Mouse (Mus musculus) forebrain, embryonic 14.5 days (tissue): Measurements from ENCODE around the gene Mex3d. TPM values are rescaled to one million over a fixed set of nuclear protein-coding genes. Genes with fewer than 3 reads are reported as not detected.

ENCODE experiments used
- ATAC-seq: fragments of 200-750 bp; cut with Nextera tagmentation; 2 replicates; pipeline ENCODE4 v1.8.0; 2017; ENCODE audit warnings: mild to moderate bottlenecking, moderate library complexity
- DNase-seq: peaks from one replicate; pipeline ENCODE4 v3.0.0-alpha.2; 2015; ENCODE audit warnings: low spot score
- H3K27ac ChIP-seq: fragments of 300-500 bp; sonication (generic); 2 replicates; pipeline ENCODE4 v1.5.1; 2014; ENCODE audit warnings: low read depth, mild to moderate bottlenecking, control low read depth, low read length, moderate library complexity
- H3K27me3 ChIP-seq: fragments of 300-500 bp; sonication (generic); replicated peaks from 2 replicates; pipeline ENCODE4 v1.6.1; 2014; ENCODE audit warnings: low read length, control low read depth, mixed read lengths; ENCODE audit not compliant: control insufficient read depth, insufficient read depth
- H3K36me3 ChIP-seq: fragments of 300-500 bp; sonication (generic); 2 replicates; pipeline ENCODE4 v1.6.1; 2014; ENCODE audit warnings: low read length, control low read depth; ENCODE audit not compliant: control insufficient read depth, insufficient read depth
- H3K4me1 ChIP-seq: fragments of 300-500 bp; sonication (generic); 2 replicates; pipeline ENCODE4 v1.6.1; 2014; ENCODE audit warnings: antibody characterized with exemption, low read length, control low read depth; ENCODE audit not compliant: control insufficient read depth, insufficient read depth
- H3K4me2 ChIP-seq: fragments of 300-500 bp; sonication (generic); 2 replicates; pipeline ENCODE4 v1.6.1; 2014; ENCODE audit warnings: mild to moderate bottlenecking, control low read depth, low read length
- H3K4me3 ChIP-seq: fragments of 300-500 bp; sonication (generic); 2 replicates; pipeline ENCODE4 v1.5.1; 2014; ENCODE audit warnings: low read depth, low read length, control low read depth
- H3K9ac ChIP-seq: fragments of 300-500 bp; sonication (generic); 2 replicates; pipeline ENCODE4 v1.6.1; 2014; ENCODE audit warnings: mild to moderate bottlenecking, low read length, control low read depth, moderate library complexity
- H3K9me3 ChIP-seq: fragments of 300-500 bp; sonication (generic); replicated peaks from 2 replicates; pipeline ENCODE4 v1.6.1; 2016; ENCODE audit warnings: low read length, control low read depth, mixed read lengths; ENCODE audit not compliant: control insufficient read depth
- WGBS: fragments of 180-500 bp; shearing (Covaris S2); extraction: QIAGEN DNeasy Blood & Tissue Kit; methylation state at CpG from one replicate; pipeline ENCODE4 v1.1.7; 2014; 5-methylcytosine and 5-hydroxymethylcytosine counted together
- polyA plus RNA-seq: library from polyadenylated mRNA; unstranded; fragments of >200 nt; fragmentation: Nextera tagmentation; extraction: Ambion mirVana; gene quantifications from 2 replicates; pipeline ENCODE4 v1.2.1, GENCODE M21; 2014

Mex3d gene
- polyA plus RNA-seq = 16.9 and 17.8 TPM in 2 replicates

GRCm38 (mm10) chr10:80387522-80387959 is at the start of gene Mex3d:
TSS of gene Mex3d (minus strand) at chr10:80387659.
- DNase-seq (peak; percentile 93), ATAC-seq (peak; percentile 40)
- H3K9me3 ChIP-seq = no peaks in the 10 kb centered on the region
- H3K4me1 ChIP-seq = peaks cover 28% of the 10 kb centered on the region
- WGBS = 2% methylated on average over 22 of the region's 61 CpGs
- H3K27ac ChIP-seq = peak within 1 kb of the TSS; percentile 95
- peak within 1 kb of the TSS; percentile 99 for H3K9ac ChIP-seq
- H3K4me2 ChIP-seq = peak within 1 kb of the TSS; percentile 98
- peaks cover 56% of the 10 kb centered on the region for H3K36me3 ChIP-seq
- no peaks in the 10 kb centered on the region for H3K27me3 ChIP-seq
- peak within 1 kb of the TSS; percentile 97 for H3K4me3 ChIP-seq

DNA sequence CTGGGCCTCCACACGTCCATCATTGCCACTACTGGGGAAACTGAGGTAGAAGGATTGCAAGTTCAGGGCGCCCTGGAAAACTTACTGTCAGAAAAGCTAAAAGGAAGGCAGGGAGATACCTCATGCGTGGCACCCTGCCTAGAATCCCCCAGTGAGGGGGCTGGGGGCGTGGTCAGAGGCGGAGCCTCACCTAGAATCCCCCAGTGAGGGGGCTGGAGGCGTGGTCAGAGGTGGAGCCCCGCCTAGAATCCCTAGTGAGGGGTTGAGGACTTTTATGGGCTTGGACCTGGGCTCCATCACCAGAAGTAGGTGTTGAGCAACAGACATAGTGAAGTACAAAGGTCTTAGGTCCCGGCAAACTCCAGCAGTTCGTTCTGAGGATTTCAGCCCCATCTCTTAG is 48.8 kb upstream of the Mex3d start:
- ATAC-seq = no peak
- Histone ChIP-seq H3K4me1 (peaks cover 5% of the 10 kb centered on the region; the same call in 1 of the 2 replicates), H3K9ac (no peak overlapping the region), H3K4me2 (no peak overlapping the region), H3K4me3 (no peak overlapping the region), H3K27me3 (no peaks in the 10 kb centered on the region; the same call in 1 of the 2 replicates), H3K36me3 (no peaks in the 10 kb centered on the region; the same call in 1 of the 2 replicates), H3K9me3 (no peaks in the 10 kb centered on the region), H3K27ac (no peak overlapping the region)
- WGBS = 11% methylated on average over 9 of the region's 9 CpGs
- peak; percentile 46 for DNase-seq

- Histone ChIP-seq H3K4me3 (no peak overlapping the region), H3K9me3 (no peaks in the 10 kb centered on the region), H3K36me3 (peaks cover 5% of the 10 kb centered on the region; the same call in 1 of the 2 replicates), H3K4me1 (peaks cover 5% of the 10 kb centered on the region; the same call in 1 of the 2 replicates), H3K4me2 (no peak overlapping the region), H3K27me3 (no peaks in the 10 kb centered on the region; the same call in 1 of the 2 replicates), H3K27ac (no peak overlapping the region), H3K9ac (no peak overlapping the region)
- 31% methylated on average over 7 of the region's 7 CpGs for WGBS
- DNase-seq (no peak), ATAC-seq (no peak)
These were observed 48.3 kb upstream of the Mex3d start for GRCm38 (mm10) chr10:80435764-80436163.

DNA sequence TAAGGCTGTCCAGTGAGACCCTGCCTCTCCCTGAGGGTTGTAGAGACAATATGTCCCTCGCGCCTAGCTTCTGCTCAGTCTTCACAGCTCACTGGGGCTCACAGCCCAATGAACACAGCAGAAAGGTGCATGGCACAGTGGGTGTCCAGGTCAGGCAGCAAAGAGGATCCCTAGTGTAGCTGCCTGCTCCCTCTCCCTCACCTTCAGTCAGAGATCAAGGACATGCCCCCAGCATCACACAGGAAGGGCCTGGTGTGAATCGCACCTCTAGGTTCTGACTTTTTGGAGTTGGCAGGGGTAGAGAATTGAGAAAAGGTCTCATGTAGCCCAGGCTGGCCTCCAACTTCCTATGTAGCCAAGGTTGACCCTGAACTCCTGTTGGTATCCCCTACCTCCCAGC is 47.4 kb upstream of the Mex3d start:
- 82% methylated on average over 3 of the region's 3 CpGs for WGBS
- Histone ChIP-seq H3K36me3 (peaks cover 14% of the 10 kb centered on the region), H3K4me3 (no peak overlapping the region), H3K9ac (no peak overlapping the region), H3K27me3 (no peaks in the 10 kb centered on the region; the same call in 1 of the 2 replicates), H3K9me3 (no peaks in the 10 kb centered on the region), H3K4me1 (peaks cover 5% of the 10 kb centered on the region; the same call in 1 of the 2 replicates), H3K4me2 (no peak overlapping the region), H3K27ac (no peak overlapping the region)
- no peak for DNase-seq
- ATAC-seq = no peak

DNA sequence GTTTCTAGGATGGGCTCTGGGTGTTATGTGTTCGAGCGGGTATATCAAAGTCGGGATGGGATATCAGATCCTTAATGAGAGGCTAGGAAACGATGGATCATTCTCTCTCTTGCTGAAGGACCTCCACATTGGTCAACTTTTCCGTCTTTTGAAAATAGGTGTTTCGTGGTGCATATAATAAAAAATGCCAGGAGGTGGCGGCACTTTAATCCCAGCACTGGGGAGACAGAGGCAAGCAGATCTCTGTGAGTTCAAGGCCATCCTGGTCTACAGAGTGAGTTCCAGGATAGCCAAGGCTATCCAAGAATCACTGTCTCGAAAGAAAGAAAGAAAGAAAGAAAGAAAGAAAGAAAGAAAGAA is 46.8 kb upstream of the Mex3d start:
- H3K9ac ChIP-seq = no peak overlapping the region
- WGBS = 13% methylated on average over 8 of the region's 8 CpGs
- H3K4me2 ChIP-seq = no peak overlapping the region
- ATAC-seq = no peak; the same call in 1 of the 2 replicates
- no peaks in the 10 kb centered on the region; the same call in 1 of the 2 replicates for H3K27me3 ChIP-seq
- H3K36me3 ChIP-seq = peaks cover 20% of the 10 kb centered on the region
- peaks cover 5% of the 10 kb centered on the region; the same call in 1 of the 2 replicates for H3K4me1 ChIP-seq
- no peak overlapping the region; the same call in 1 of the 2 replicates for H3K4me3 ChIP-seq
- no peaks in the 10 kb centered on the region for H3K9me3 ChIP-seq
- DNase-seq = no peak
- no peak overlapping the region for H3K27ac ChIP-seq

- H3K4me2 ChIP-seq = peak within 1 kb of the TSS; percentile 64
- no peaks in the 10 kb centered on the region; the same call in 1 of the 2 replicates for H3K27me3 ChIP-seq
- under 1% methylated on average over 52 of the region's 61 CpGs for WGBS
- peak within 1 kb of the TSS; percentile 96 for H3K9ac ChIP-seq
- peak; percentile 95 for ATAC-seq
- H3K27ac ChIP-seq = peak within 1 kb of the TSS; percentile 91
- DNase-seq = peak; percentile 99
- H3K4me1 ChIP-seq = peaks cover 5% of the 10 kb centered on the region; the same call in 1 of the 2 replicates
- H3K36me3 ChIP-seq = peaks cover 25% of the 10 kb centered on the region
- H3K4me3 ChIP-seq = peak within 1 kb of the TSS; percentile 84
- H3K9me3 ChIP-seq = no peaks in the 10 kb centered on the region
These were observed 46.2 kb upstream of the Mex3d start, which contains the start of gene Tcf3 for GRCm38 (mm10) chr10:80433513-80434232. TSS of gene Tcf3 (minus strand) at chr10:80433647.

DNA sequence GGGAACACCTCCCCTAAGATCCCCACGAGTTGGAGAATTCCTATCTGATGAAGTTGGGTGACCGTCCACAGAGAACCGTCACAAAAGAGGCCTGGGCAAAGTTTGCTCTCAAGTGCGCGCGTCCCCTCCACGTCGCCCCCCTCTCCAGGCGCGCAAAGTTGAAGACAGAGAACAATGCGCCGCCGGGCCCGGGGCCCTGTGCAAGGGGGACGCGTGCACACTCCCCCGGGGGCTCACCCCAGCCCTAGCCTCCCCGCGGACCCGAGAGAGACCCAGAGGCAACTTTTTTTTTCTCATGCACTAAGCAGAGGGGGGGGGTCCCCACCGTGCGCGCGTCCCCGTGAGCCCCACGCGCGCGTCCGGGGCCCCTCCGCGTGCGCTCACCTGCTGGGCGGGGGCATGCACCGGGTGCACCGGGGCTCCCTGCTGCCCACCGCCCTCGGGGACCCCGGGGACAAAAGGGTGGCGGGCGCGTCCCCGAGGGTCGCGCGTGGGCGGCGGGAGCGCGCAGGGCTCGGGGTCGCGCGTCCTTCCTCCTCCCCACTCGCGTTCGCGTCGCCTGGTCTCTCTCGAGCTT is 45.6 kb upstream of the Mex3d start:
- Histone ChIP-seq H3K36me3 (peaks cover 32% of the 10 kb centered on the region), H3K27me3 (no peaks in the 10 kb centered on the region; the same call in 1 of the 2 replicates), H3K9me3 (no peaks in the 10 kb centered on the region), H3K4me2 (peak overlapping the region; percentile 64), H3K4me1 (peaks cover 5% of the 10 kb centered on the region; the same call in 1 of the 2 replicates), H3K27ac (peak overlapping the region; percentile 91), H3K4me3 (peak overlapping the region; percentile 84), H3K9ac (peak overlapping the region; percentile 96)
- ATAC-seq = peak; percentile 35
- WGBS = under 1% methylated on average over 50 of the region's 60 CpGs
- DNase-seq = peak; percentile 65

GRCm38 (mm10) chr10:80432387-80432785 is 44.9 kb upstream of the Mex3d start:
- Histone ChIP-seq H3K9ac (peak overlapping the region; percentile 96), H3K4me3 (peak overlapping the region; percentile 84), H3K9me3 (no peaks in the 10 kb centered on the region), H3K27me3 (no peaks in the 10 kb centered on the region), H3K27ac (peak overlapping the region; percentile 91), H3K4me2 (peak overlapping the region; percentile 64), H3K4me1 (peaks cover 5% of the 10 kb centered on the region; the same call in 1 of the 2 replicates), H3K36me3 (peaks cover 38% of the 10 kb centered on the region)
- 6% methylated on average over 4 of the region's 4 CpGs for WGBS
- ATAC-seq = no peak
- DNase-seq = no peak
